Mouse (Mus musculus): ENCODE data around the gene Gatb. TPM values are rescaled to one million over a fixed set of nuclear protein-coding genes. Genes with fewer than 3 reads are reported as not detected.

The Gatb gene
- polyA plus RNA-seq, 1 experiment from 2014 or later = 20.6 TPM

GRCm38 (mm10) chr3:85588701-85589100 is 14.8 kb downstream of the Gatb start:
- Histone ChIP-seq H3K27me3 (replicated peaks; ENCODE audit: control insufficient read depth, insufficient read depth, low read length) (no peaks in the 10 kb centered on the region), H3K4me2 (ENCODE audit: low read depth, low read length) (no peak overlapping the region), H3K4me1 (ENCODE audit: control insufficient read depth, insufficient read depth, low read length) (no peaks in the 10 kb centered on the region), H3K4me3 (ENCODE audit: low read depth, low read length) (no peak overlapping the region), H3K27ac (replicated peaks; ENCODE audit: low read depth, low read length) (no peak overlapping the region), H3K36me3 (ENCODE audit: control insufficient read depth, insufficient read depth, low read length) (no peaks in the 10 kb centered on the region), H3K9me3 (ENCODE audit: control insufficient read depth, low read length) (no peaks in the 10 kb centered on the region), H3K9ac (ENCODE audit: low read depth, low read length) (no peak overlapping the region)
- 66% methylated on average over 2 of the region's 2 CpGs for WGBS
- ATAC-seq (ENCODE audit: low read depth) (no peak), DNase-seq (ENCODE audit: low spot score) (no peak)

- H3K36me3 ChIP-seq (ENCODE audit: control insufficient read depth, insufficient read depth, low read length) = no peaks in the 10 kb centered on the region
- H3K4me2 ChIP-seq (ENCODE audit: low read depth, low read length) = no peak overlapping the region
- 83% methylated on average over 3 of the region's 3 CpGs for WGBS
- no peak overlapping the region for H3K27ac ChIP-seq (replicated peaks; ENCODE audit: low read depth, low read length)
- H3K9ac ChIP-seq (ENCODE audit: low read depth, low read length) = no peak overlapping the region
- H3K9me3 ChIP-seq (ENCODE audit: control insufficient read depth, low read length) = no peaks in the 10 kb centered on the region
- DNase-seq (ENCODE audit: low spot score) (no peak), ATAC-seq (ENCODE audit: low read depth) (no peak)
- no peaks in the 10 kb centered on the region for H3K27me3 ChIP-seq (replicated peaks; ENCODE audit: control insufficient read depth, insufficient read depth, low read length)
- no peaks in the 10 kb centered on the region for H3K4me1 ChIP-seq (ENCODE audit: control insufficient read depth, insufficient read depth, low read length)
- H3K4me3 ChIP-seq (ENCODE audit: low read depth, low read length) = no peak overlapping the region
These were observed 16.3 kb downstream of the Gatb start for GRCm38 (mm10) chr3:85590090-85590754.

- H3K27ac ChIP-seq (replicated peaks; ENCODE audit: low read depth, low read length) = no peak overlapping the region
- H3K4me3 ChIP-seq (ENCODE audit: low read depth, low read length) = no peak overlapping the region
- WGBS = 76% methylated on average over 4 of the region's 4 CpGs
- no peak for ATAC-seq (ENCODE audit: low read depth)
- H3K9me3 ChIP-seq (ENCODE audit: control insufficient read depth, low read length) = no peaks in the 10 kb centered on the region
- H3K36me3 ChIP-seq (ENCODE audit: control insufficient read depth, insufficient read depth, low read length) = no peaks in the 10 kb centered on the region
- DNase-seq (ENCODE audit: low spot score) = no peak
- H3K9ac ChIP-seq (ENCODE audit: low read depth, low read length) = no peak overlapping the region
- no peaks in the 10 kb centered on the region for H3K4me1 ChIP-seq (ENCODE audit: control insufficient read depth, insufficient read depth, low read length)
- no peak overlapping the region for H3K4me2 ChIP-seq (ENCODE audit: low read depth, low read length)
- H3K27me3 ChIP-seq (replicated peaks; ENCODE audit: control insufficient read depth, insufficient read depth, low read length) = no peaks in the 10 kb centered on the region
These were observed 18.1 kb downstream of the Gatb start for GRCm38 (mm10) chr3:85592067-85592466.

GRCm38 (mm10) chr3:85592640-85593252 is 18.8 kb downstream of the Gatb start:
- ATAC-seq (ENCODE audit: low read depth) = no peak
- H3K27me3 ChIP-seq (replicated peaks; ENCODE audit: control insufficient read depth, insufficient read depth, low read length) = no peaks in the 10 kb centered on the region
- H3K4me1 ChIP-seq (ENCODE audit: control insufficient read depth, insufficient read depth, low read length) = no peaks in the 10 kb centered on the region
- WGBS = 93% methylated on average over 5 of the region's 5 CpGs
- DNase-seq (ENCODE audit: low spot score) = no peak
- no peak overlapping the region for H3K27ac ChIP-seq (replicated peaks; ENCODE audit: low read depth, low read length)
- no peaks in the 10 kb centered on the region for H3K36me3 ChIP-seq (ENCODE audit: control insufficient read depth, insufficient read depth, low read length)
- H3K4me3 ChIP-seq (ENCODE audit: low read depth, low read length) = no peak overlapping the region
- no peaks in the 10 kb centered on the region for H3K9me3 ChIP-seq (ENCODE audit: control insufficient read depth, low read length)
- no peak overlapping the region for H3K4me2 ChIP-seq (ENCODE audit: low read depth, low read length)
- no peak overlapping the region for H3K9ac ChIP-seq (ENCODE audit: low read depth, low read length)

GRCm38 (mm10) chr3:85594452-85594851 is 20.5 kb downstream of the Gatb start:
- Histone ChIP-seq H3K27ac (replicated peaks; ENCODE audit: low read depth, low read length) (no peak overlapping the region), H3K9me3 (ENCODE audit: control insufficient read depth, low read length) (no peaks in the 10 kb centered on the region), H3K9ac (ENCODE audit: low read depth, low read length) (no peak overlapping the region), H3K4me3 (ENCODE audit: low read depth, low read length) (no peak overlapping the region), H3K36me3 (ENCODE audit: control insufficient read depth, insufficient read depth, low read length) (no peaks in the 10 kb centered on the region), H3K4me2 (ENCODE audit: low read depth, low read length) (no peak overlapping the region), H3K4me1 (ENCODE audit: control insufficient read depth, insufficient read depth, low read length) (no peaks in the 10 kb centered on the region), H3K27me3 (replicated peaks; ENCODE audit: control insufficient read depth, insufficient read depth, low read length) (no peaks in the 10 kb centered on the region)
- no peak for ATAC-seq (ENCODE audit: low read depth)
- DNase-seq (ENCODE audit: low spot score) = no peak
- WGBS = 52% methylated on average over 3 of the region's 3 CpGs

GRCm38 (mm10) chr3:85599526-85599925 is 25.6 kb downstream of the Gatb start:
- no peak overlapping the region for H3K27ac ChIP-seq (replicated peaks; ENCODE audit: low read depth, low read length)
- no peaks in the 10 kb centered on the region for H3K4me1 ChIP-seq (ENCODE audit: control insufficient read depth, insufficient read depth, low read length)
- no peaks in the 10 kb centered on the region for H3K27me3 ChIP-seq (replicated peaks; ENCODE audit: control insufficient read depth, insufficient read depth, low read length)
- H3K4me2 ChIP-seq (ENCODE audit: low read depth, low read length) = no peak overlapping the region
- H3K9ac ChIP-seq (ENCODE audit: low read depth, low read length) = no peak overlapping the region
- no peak for DNase-seq (ENCODE audit: low spot score)
- ATAC-seq (ENCODE audit: low read depth) = no peak
- 83% methylated on average over 3 of the region's 3 CpGs for WGBS
- no peak overlapping the region for H3K4me3 ChIP-seq (ENCODE audit: low read depth, low read length)
- no peaks in the 10 kb centered on the region for H3K9me3 ChIP-seq (ENCODE audit: control insufficient read depth, low read length)
- H3K36me3 ChIP-seq (ENCODE audit: control insufficient read depth, insufficient read depth, low read length) = no peaks in the 10 kb centered on the region

GRCm38 (mm10) chr3:85601841-85602305 is 28.0 kb downstream of the Gatb start:
- DNase-seq (ENCODE audit: low spot score) (peak; percentile 36), ATAC-seq (ENCODE audit: low read depth) (peak; percentile 82; the same call in 1 of the 2 replicates)
- WGBS = 26% methylated on average over 3 of the region's 3 CpGs
- no peak overlapping the region for H3K27ac ChIP-seq (replicated peaks; ENCODE audit: low read depth, low read length)
- H3K4me2 ChIP-seq (ENCODE audit: low read depth, low read length) = no peak overlapping the region
- H3K4me3 ChIP-seq (ENCODE audit: low read depth, low read length) = no peak overlapping the region
- H3K36me3 ChIP-seq (ENCODE audit: control insufficient read depth, insufficient read depth, low read length) = peaks cover 1% of the 10 kb centered on the region; the same call in 1 of the 2 replicates
- H3K9ac ChIP-seq (ENCODE audit: low read depth, low read length) = no peak overlapping the region
- H3K9me3 ChIP-seq (ENCODE audit: control insufficient read depth, low read length) = no peaks in the 10 kb centered on the region
- H3K4me1 ChIP-seq (ENCODE audit: control insufficient read depth, insufficient read depth, low read length) = no peaks in the 10 kb centered on the region
- no peaks in the 10 kb centered on the region for H3K27me3 ChIP-seq (replicated peaks; ENCODE audit: control insufficient read depth, insufficient read depth, low read length)

- no peak overlapping the region for H3K4me3 ChIP-seq (ENCODE audit: low read depth, low read length)
- H3K4me2 ChIP-seq (ENCODE audit: low read depth, low read length) = no peak overlapping the region
- H3K4me1 ChIP-seq (ENCODE audit: control insufficient read depth, insufficient read depth, low read length) = no peaks in the 10 kb centered on the region
- no peaks in the 10 kb centered on the region for H3K27me3 ChIP-seq (replicated peaks; ENCODE audit: control insufficient read depth, insufficient read depth, low read length)
- H3K9me3 ChIP-seq (ENCODE audit: control insufficient read depth, low read length) = no peaks in the 10 kb centered on the region
- peaks cover 3% of the 10 kb centered on the region; the same call in 1 of the 2 replicates for H3K36me3 ChIP-seq (ENCODE audit: control insufficient read depth, insufficient read depth, low read length)
- WGBS = 89% methylated on average over 1 of the region's 1 CpGs
- no peak overlapping the region for H3K27ac ChIP-seq (replicated peaks; ENCODE audit: low read depth, low read length)
- no peak for ATAC-seq (ENCODE audit: low read depth)
- no peak overlapping the region for H3K9ac ChIP-seq (ENCODE audit: low read depth, low read length)
- no peak for DNase-seq (ENCODE audit: low spot score)
These were observed 29.9 kb downstream of the Gatb start for GRCm38 (mm10) chr3:85603811-85604210.

GRCm38 (mm10) chr3:85606912-85607311 is 33.0 kb downstream of the Gatb start:
- Histone ChIP-seq H3K9ac (ENCODE audit: low read depth, low read length) (no peak overlapping the region), H3K4me3 (ENCODE audit: low read depth, low read length) (no peak overlapping the region), H3K9me3 (ENCODE audit: control insufficient read depth, low read length) (no peaks in the 10 kb centered on the region), H3K4me1 (ENCODE audit: control insufficient read depth, insufficient read depth, low read length) (no peaks in the 10 kb centered on the region), H3K27ac (replicated peaks; ENCODE audit: low read depth, low read length) (no peak overlapping the region), H3K4me2 (ENCODE audit: low read depth, low read length) (no peak overlapping the region), H3K27me3 (replicated peaks; ENCODE audit: control insufficient read depth, insufficient read depth, low read length) (no peaks in the 10 kb centered on the region), H3K36me3 (ENCODE audit: control insufficient read depth, insufficient read depth, low read length) (peaks cover 3% of the 10 kb centered on the region; the same call in 1 of the 2 replicates)
- WGBS = 95% methylated on average over 3 of the region's 3 CpGs
- ATAC-seq (ENCODE audit: low read depth) = no peak
- DNase-seq (ENCODE audit: low spot score) = no peak

All from embryonic facial prominence, embryonic 14.5 days (tissue).